Comparison of ENCODE assay signal across 8 mouse cellular contexts in genomic region chr6:128479463-128480454, GRCm38 (mm10). TPM values are rescaled to one million over a fixed set of nuclear protein-coding genes. Genes with fewer than 3 reads are reported as not detected.
DNase-seq lines count a peak whose midpoint lies in the region; ATAC-seq lines count a peak whose summit lies in the region.

No protein-coding gene starts in this region.

- no peaks in the 10 kb centered on the region for H3K36me3 ChIP-seq in hindbrain, embryonic 15.5 days

- ATAC-seq in hindbrain, embryonic 15.5 days (ENCODE audit: low FRiP score, low read depth): peak; percentile 89

- H3K27me3 ChIP-seq in hindbrain, embryonic 15.5 days: no peaks in the 10 kb centered on the region

- 0 out of 2 replicates have a peak overlapping the region, but pooled peaks have one; percentile 5 for H3K4me3 ChIP-seq in hindbrain, embryonic 15.5 days

- peak; percentile 88 for DNase-seq in T-cell, adult 2 months (ENCODE audit: low spot score)
- peak; percentile 97 to 99 for DNase-seq in cerebellum, postnatal 25 days
- DNase-seq in frontal cortex, postnatal 36 days (ENCODE audit: low spot score in 2 of 2): peak; percentile 95 to 97
- DNase-seq in layer of hippocampus, postnatal 36 days: peak; percentile 91 to 96
- DNase-seq in lung, postnatal 25 days (ENCODE audit: low spot score): peak; percentile 95
- peak; percentile 96 for DNase-seq in retina, embryonic 14.5 days (ENCODE audit: low spot score)
- peak; percentile 92 to 97 for DNase-seq in thymus, postnatal 36 days

- no peaks in the 10 kb centered on the region for H3K9me3 ChIP-seq in hindbrain, embryonic 15.5 days

- no peak overlapping the region for H3K9ac ChIP-seq in hindbrain, embryonic 15.5 days

- H3K4me2 ChIP-seq in hindbrain, embryonic 15.5 days: peak overlapping the region; percentile 32

- 15% methylated on average over 26 of the region's 26 CpGs for WGBS in hindbrain, embryonic 15.5 days

- H3K27ac ChIP-seq in hindbrain, embryonic 15.5 days (replicated peaks): no peak overlapping the region

- 0 out of 2 replicates have a peak, but pooled peaks cover 5% of the 10 kb centered on the region for H3K4me1 ChIP-seq in hindbrain, embryonic 15.5 days (replicated peaks)

RNA-seq across cellular contexts. Expression of gene Fkbp4, which starts 41.3 kb away (rescaled TPM):
- polyA plus RNA-seq in hindbrain, embryonic 15.5 days (2015; fragmentation: Nextera tagmentation; extraction: Ambion mirVana): 338 and 368 TPM in 2 replicates
- 100 to 1,000 TPM; 123 to 134 TPM for total RNA-seq in layer of hippocampus, postnatal 36 days (2021)

RNA-seq across cellular contexts. Expression of gene Pzp, which starts 46.8 kb away (rescaled TPM):
- 0.31 and 0.48 TPM in 2 replicates for polyA plus RNA-seq in hindbrain, embryonic 15.5 days (2015; fragmentation: Nextera tagmentation; extraction: Ambion mirVana)
- not detected for total RNA-seq in layer of hippocampus, postnatal 36 days (2021)

RNA-seq across cellular contexts. Expression of gene Itfg2, which starts 55.0 kb away (rescaled TPM):
- polyA plus RNA-seq in hindbrain, embryonic 15.5 days (2015; fragmentation: Nextera tagmentation; extraction: Ambion mirVana): 43.9 and 45.2 TPM in 2 replicates
- 10 to 100 TPM; 18.2 to 25.4 TPM for total RNA-seq in layer of hippocampus, postnatal 36 days (2021)
